In genomic region chr2:170132716-170133092, GRCm38 (mm10) we compare ENCODE assay signal across 8 mouse cellular contexts. TPM values are rescaled to one million over a fixed set of nuclear protein-coding genes. Genes with fewer than 3 reads are reported as not detected.
A peak's percentile ranks its signal among the peaks of the same experiment; 100 is the strongest.
DNase-seq lines count a peak whose midpoint lies in the region; ATAC-seq and TF ChIP-seq lines count a peak whose summit lies in the region.

No protein-coding gene starts in this region.

- H3K9ac ChIP-seq in embryonic facial prominence, embryonic 12.5 days = peak overlapping the region; percentile 49; the same call in 1 of the 2 replicates
- peak overlapping the region; percentile 36 for H3K9ac ChIP-seq in hindbrain, postnatal 0 days (replicated peaks; ENCODE audit: low read length)
- H3K9ac ChIP-seq in midbrain, postnatal 0 days (replicated peaks; ENCODE audit: low read length, poor library complexity, severe bottlenecking) = no peak overlapping the region

- H3K27me3 ChIP-seq in embryonic facial prominence, embryonic 12.5 days = no peaks in the 10 kb centered on the region
- H3K27me3 ChIP-seq in hindbrain, postnatal 0 days (ENCODE audit: insufficient read depth, low read length) = no peaks in the 10 kb centered on the region
- H3K27me3 ChIP-seq in midbrain, postnatal 0 days (ENCODE audit: insufficient read depth, low read length) = no peaks in the 10 kb centered on the region

- peak overlapping the region; percentile 68 for H3K4me2 ChIP-seq in embryonic facial prominence, embryonic 12.5 days (replicated peaks)
- H3K4me2 ChIP-seq in hindbrain, postnatal 0 days (ENCODE audit: low read depth, low read length) = peak overlapping the region; percentile 67
- H3K4me2 ChIP-seq in midbrain, postnatal 0 days (ENCODE audit: low read depth, low read length, poor library complexity, severe bottlenecking) = peak overlapping the region; percentile 52

- no peak for ATAC-seq in embryonic facial prominence, embryonic 12.5 days (ENCODE audit: insufficient number of reproducible peaks, insufficient read depth, low FRiP score, low TSS enrichment)
- ATAC-seq in hindbrain, postnatal 0 days = no peak
- no peak for ATAC-seq in midbrain, postnatal 0 days (ENCODE audit: low FRiP score)

- H3K36me3 ChIP-seq in embryonic facial prominence, embryonic 12.5 days = no peaks in the 10 kb centered on the region
- H3K36me3 ChIP-seq in hindbrain, postnatal 0 days (ENCODE audit: insufficient read depth, low read length) = no peaks in the 10 kb centered on the region
- no peaks in the 10 kb centered on the region for H3K36me3 ChIP-seq in midbrain, postnatal 0 days (ENCODE audit: insufficient read depth, low read length)

- DNase-seq in layer of hippocampus, adult 2 months (ENCODE audit: low spot score in 2 of 2) = no peak
- no peak for DNase-seq in layer of hippocampus, adult 11-12 months (ENCODE audit: low spot score)
- no peak for DNase-seq in hindbrain, postnatal 0 days (ENCODE audit: low spot score)
- no peak for DNase-seq in midbrain, postnatal 0 days (ENCODE audit: low spot score)
- no peak for DNase-seq in right cerebral cortex, adult 2 months (ENCODE audit: low spot score in 2 of 2)
- DNase-seq in frontal cortex, postnatal 14 days (ENCODE audit: low spot score in 2 of 2) = no peak
- no peak for DNase-seq in frontal cortex, postnatal 25 days (ENCODE audit: low spot score in 2 of 2)

- H3K9me3 ChIP-seq in embryonic facial prominence, embryonic 12.5 days = no peaks in the 10 kb centered on the region
- H3K9me3 ChIP-seq in hindbrain, postnatal 0 days (ENCODE audit: low read length) = no peaks in the 10 kb centered on the region
- no peaks in the 10 kb centered on the region for H3K9me3 ChIP-seq in midbrain, postnatal 0 days (ENCODE audit: low read length)

- H3K4me3 ChIP-seq in layer of hippocampus, adult 2 months = peak overlapping the region; percentile 59
- H3K4me3 ChIP-seq in embryonic facial prominence, embryonic 12.5 days = peak overlapping the region; percentile 41
- peak overlapping the region; percentile 38 for H3K4me3 ChIP-seq in hindbrain, postnatal 0 days (ENCODE audit: low read length)
- H3K4me3 ChIP-seq in midbrain, postnatal 0 days (ENCODE audit: low read depth, low read length) = peak overlapping the region; percentile 31

- no peak for TF ChIP-seq CTCF in layer of hippocampus, adult 2 months (conservative IDR thresholded peaks at IDR 0.05)
- no peak for TF ChIP-seq CTCF in hindbrain, postnatal 0 days (IDR thresholded peaks at IDR 0.05; ENCODE audit: low read depth)
- TF ChIP-seq CTCF in midbrain, postnatal 0 days (IDR thresholded peaks at IDR 0.05) = no peak

- H3K27ac ChIP-seq in layer of hippocampus, adult 2 months = peak overlapping the region; percentile 79
- H3K27ac ChIP-seq in embryonic facial prominence, embryonic 12.5 days = peak overlapping the region; percentile 87; the same call in 1 of the 2 replicates
- H3K27ac ChIP-seq in hindbrain, postnatal 0 days = peak overlapping the region; percentile 27; the same call in 1 of the 2 replicates
- no peak overlapping the region for H3K27ac ChIP-seq in midbrain, postnatal 0 days (ENCODE audit: low read depth, low read length)

- WGBS in embryonic facial prominence, embryonic 12.5 days = under 1% methylated on average over 3 of the region's 3 CpGs
- 0% methylated on average over 3 of the region's 3 CpGs for WGBS in hindbrain, postnatal 0 days
- 0% methylated on average over 3 of the region's 3 CpGs for WGBS in midbrain, postnatal 0 days

- peaks cover 33% of the 10 kb centered on the region for H3K4me1 ChIP-seq in embryonic facial prominence, embryonic 12.5 days
- 0 out of 2 replicates have a peak, but pooled peaks cover 3% of the 10 kb centered on the region for H3K4me1 ChIP-seq in hindbrain, postnatal 0 days (ENCODE audit: insufficient read depth, low read length)
- no peaks in the 10 kb centered on the region for H3K4me1 ChIP-seq in midbrain, postnatal 0 days (ENCODE audit: insufficient read depth, low read length)

RNA-seq across cellular contexts. Expression of gene Zfp217, which starts 15.2 kb away (rescaled TPM):
- total RNA-seq in layer of hippocampus, adult 2 months (2021) = 1 to 10 TPM; 3.0 to 3.8 TPM
- polyA plus RNA-seq in embryonic facial prominence, embryonic 12.5 days (2016; fragmentation: Nextera tagmentation; extraction: Ambion mirVana) = 4.5 and 4.9 TPM in 2 replicates
- 3.5 and 8.5 TPM in 2 replicates for total RNA-seq in hindbrain, postnatal 0 days (2014; rRNA removed)
- polyA plus RNA-seq in hindbrain, postnatal 0 days (2015; fragmentation: Nextera tagmentation; extraction: Ambion mirVana) = 0.59 and 0.61 TPM in 2 replicates
- 3.7 and 3.8 TPM in 2 replicates for total RNA-seq in midbrain, postnatal 0 days (2014; rRNA removed)
- 0.44 and 0.49 TPM in 2 replicates for polyA plus RNA-seq in midbrain, postnatal 0 days (2015; fragmentation: Nextera tagmentation; extraction: Ambion mirVana)
